Mouse (Mus musculus): ENCODE data around the gene Ap3m1. TPM values are rescaled to one million over a fixed set of nuclear protein-coding genes. Genes with fewer than 3 reads are reported as not detected.
A peak's percentile ranks its signal among the peaks of the same experiment; 100 is the strongest.
"Not testable (repeated sequence)": the region's sequence is repeated elsewhere in the genome, so short reads cannot be mapped to it uniquely, and the experiment has no call there.

Ap3m1 gene
- polyA plus RNA-seq (2015; fragmentation: Nextera tagmentation; extraction: Ambion mirVana): 53.7 and 54.1 TPM in 2 replicates

- Histone ChIP-seq H3K4me3 (peak within 1 kb of the TSS; percentile 77), H3K27ac (peak within 1 kb of the TSS; percentile 91), H3K36me3 (no peaks in the 10 kb centered on the region), H3K27me3 (no peaks in the 10 kb centered on the region), H3K4me1 (replicated peaks) (peaks cover 23% of the 10 kb centered on the region), H3K4me2 (peak within 1 kb of the TSS; percentile 94), H3K9ac (peak within 1 kb of the TSS; percentile 79), H3K9me3 (replicated peaks) (no peaks in the 10 kb centered on the region)
- ATAC-seq (replicated peaks; ENCODE audit: insufficient number of reproducible peaks, insufficient read depth, low FRiP score, low read depth): peak; percentile 95
- WGBS: under 1% methylated on average over 47 of the region's 48 CpGs
These were observed at the start of gene Ap3m1, which contains the start of gene Adk for GRCm38 (mm10) chr14:21052112-21052780. Gene Ap3m1, minus strand, starts transcription at chr14:21052508. Gene Adk, plus strand, starts transcription at chr14:21052574.

GRCm38 (mm10) chr14:21101562-21101961 is 49.3 kb upstream of the Ap3m1 start:
- WGBS: 25% methylated on average over 7 of the region's 7 CpGs

GRCm38 (mm10) chr14:21100876-21101275 is 48.6 kb upstream of the Ap3m1 start:
- H3K4me1 ChIP-seq (replicated peaks): peaks cover 22% of the 10 kb centered on the region
- H3K4me3 ChIP-seq: no peak overlapping the region
- peak overlapping the region; percentile 63; the same call in 1 of the 2 replicates for H3K27ac ChIP-seq
- no peaks in the 10 kb centered on the region for H3K36me3 ChIP-seq
- no peak for ATAC-seq (replicated peaks; ENCODE audit: insufficient number of reproducible peaks, insufficient read depth, low FRiP score, low read depth)
- H3K27me3 ChIP-seq: no peaks in the 10 kb centered on the region
- no peaks in the 10 kb centered on the region for H3K9me3 ChIP-seq (replicated peaks)
- WGBS: 74% methylated on average over 2 of the region's 2 CpGs
- no peak overlapping the region for H3K9ac ChIP-seq
- H3K4me2 ChIP-seq: no peak overlapping the region

More at GRCm38 (mm10) chr14:21101562-21101961, 49.3 kb upstream of the Ap3m1 start:
- no peaks in the 10 kb centered on the region for H3K27me3 ChIP-seq
- no peak overlapping the region for H3K9ac ChIP-seq
- no peak for ATAC-seq (replicated peaks; ENCODE audit: insufficient number of reproducible peaks, insufficient read depth, low FRiP score, low read depth)
- H3K27ac ChIP-seq: peak overlapping the region; percentile 63
- no peaks in the 10 kb centered on the region for H3K36me3 ChIP-seq
- peaks cover 22% of the 10 kb centered on the region for H3K4me1 ChIP-seq (replicated peaks)
- H3K4me2 ChIP-seq: no peak overlapping the region
- H3K4me3 ChIP-seq: no peak overlapping the region
- H3K9me3 ChIP-seq (replicated peaks): no peaks in the 10 kb centered on the region

DNA sequence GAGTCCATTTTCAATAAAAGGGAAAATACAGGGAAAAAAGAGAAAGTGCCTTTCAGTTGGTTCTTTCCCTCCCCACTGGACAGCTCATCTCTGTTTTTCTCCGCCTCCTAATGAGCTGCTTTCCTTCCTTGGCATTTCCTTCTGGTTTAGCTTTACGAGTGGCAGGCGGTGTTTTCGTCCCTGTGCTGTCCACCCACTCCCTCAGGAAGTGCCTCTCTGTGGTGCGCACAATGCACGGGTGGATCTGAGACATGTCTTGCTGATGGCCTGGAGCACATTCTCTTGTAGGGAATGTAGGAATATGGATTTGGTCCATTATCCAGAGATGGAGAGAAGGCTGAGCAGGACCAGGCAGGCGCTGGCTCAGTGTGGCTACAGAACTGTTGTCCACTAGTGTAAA is 47.1 kb upstream of the Ap3m1 start:
- no peaks in the 10 kb centered on the region for H3K36me3 ChIP-seq
- H3K4me2 ChIP-seq: no peak overlapping the region
- ATAC-seq (replicated peaks; ENCODE audit: insufficient number of reproducible peaks, insufficient read depth, low FRiP score, low read depth): no peak
- H3K27me3 ChIP-seq: no peaks in the 10 kb centered on the region
- H3K9ac ChIP-seq: no peak overlapping the region
- H3K27ac ChIP-seq: 0 out of 2 replicates have a peak overlapping the region, but pooled peaks have one; percentile 27
- H3K4me3 ChIP-seq: no peak overlapping the region
- H3K9me3 ChIP-seq (replicated peaks): no peaks in the 10 kb centered on the region
- peaks cover 29% of the 10 kb centered on the region for H3K4me1 ChIP-seq (replicated peaks)
- 58% methylated on average over 7 of the region's 7 CpGs for WGBS

- Histone ChIP-seq H3K9ac (no peak overlapping the region), H3K9me3 (replicated peaks) (no peaks in the 10 kb centered on the region), H3K4me3 (no peak overlapping the region), H3K4me1 (replicated peaks) (peaks cover 25% of the 10 kb centered on the region), H3K27me3 (no peaks in the 10 kb centered on the region), H3K27ac (no peak overlapping the region), H3K36me3 (peaks cover 10% of the 10 kb centered on the region), H3K4me2 (no peak overlapping the region)
- WGBS: 76% methylated on average over 4 of the region's 4 CpGs
- ATAC-seq (replicated peaks; ENCODE audit: insufficient number of reproducible peaks, insufficient read depth, low FRiP score, low read depth): no peak
These were observed 44.4 kb upstream of the Ap3m1 start for GRCm38 (mm10) chr14:21096689-21097088.

- peaks cover 10% of the 10 kb centered on the region for H3K36me3 ChIP-seq
- H3K27ac ChIP-seq: no peak overlapping the region
- peaks cover 21% of the 10 kb centered on the region for H3K4me1 ChIP-seq (replicated peaks)
- no peaks in the 10 kb centered on the region for H3K9me3 ChIP-seq (replicated peaks)
- no peak overlapping the region for H3K9ac ChIP-seq
- no peak overlapping the region for H3K4me2 ChIP-seq
- no peaks in the 10 kb centered on the region for H3K27me3 ChIP-seq
- no peak for ATAC-seq (replicated peaks; ENCODE audit: insufficient number of reproducible peaks, insufficient read depth, low FRiP score, low read depth)
- H3K4me3 ChIP-seq: no peak overlapping the region
These were observed 44.0 kb upstream of the Ap3m1 start for GRCm38 (mm10) chr14:21096279-21096678.

- Histone ChIP-seq H3K4me1 (replicated peaks) (peaks cover 17% of the 10 kb centered on the region; the same call in 1 of the 2 replicates), H3K27ac (0 out of 2 replicates have a peak overlapping the region, but pooled peaks have one; percentile 16)
- H3K27me3 ChIP-seq; H3K36me3 ChIP-seq; H3K4me2 ChIP-seq; H3K9ac ChIP-seq; H3K4me3 ChIP-seq; H3K9me3 ChIP-seq (replicated peaks); ATAC-seq (replicated peaks; ENCODE audit: insufficient number of reproducible peaks, insufficient read depth, low FRiP score, low read depth): not testable (repeated sequence)
These were observed 41.9 kb upstream of the Ap3m1 start for GRCm38 (mm10) chr14:21094161-21094560.

GRCm38 (mm10) chr14:21090930-21091486 is 38.7 kb upstream of the Ap3m1 start:
- 92% methylated on average over 3 of the region's 3 CpGs for WGBS
- H3K36me3 ChIP-seq: peaks cover 10% of the 10 kb centered on the region
- no peak overlapping the region for H3K4me3 ChIP-seq
- no peak overlapping the region for H3K4me2 ChIP-seq
- ATAC-seq (replicated peaks; ENCODE audit: insufficient number of reproducible peaks, insufficient read depth, low FRiP score, low read depth): no peak
- H3K4me1 ChIP-seq (replicated peaks): peaks cover 44% of the 10 kb centered on the region
- H3K27me3 ChIP-seq: no peaks in the 10 kb centered on the region
- H3K9me3 ChIP-seq (replicated peaks): no peaks in the 10 kb centered on the region
- H3K27ac ChIP-seq: no peak overlapping the region
- H3K9ac ChIP-seq: no peak overlapping the region

GRCm38 (mm10) chr14:21090400-21090799 is 38.1 kb upstream of the Ap3m1 start:
- Histone ChIP-seq H3K9ac (no peak overlapping the region), H3K9me3 (replicated peaks) (no peaks in the 10 kb centered on the region), H3K4me3 (no peak overlapping the region), H3K27me3 (no peaks in the 10 kb centered on the region), H3K36me3 (peaks cover 10% of the 10 kb centered on the region), H3K4me1 (replicated peaks) (peaks cover 50% of the 10 kb centered on the region), H3K27ac (no peak overlapping the region), H3K4me2 (no peak overlapping the region)
- 72% methylated on average over 3 of the region's 3 CpGs for WGBS
- ATAC-seq (replicated peaks; ENCODE audit: insufficient number of reproducible peaks, insufficient read depth, low FRiP score, low read depth): no peak

- Histone ChIP-seq H3K27me3 (no peaks in the 10 kb centered on the region), H3K4me1 (replicated peaks) (peaks cover 46% of the 10 kb centered on the region), H3K9me3 (replicated peaks) (no peaks in the 10 kb centered on the region), H3K9ac (no peak overlapping the region), H3K4me2 (no peak overlapping the region), H3K27ac (0 out of 2 replicates have a peak overlapping the region, but pooled peaks have one; percentile 87), H3K4me3 (no peak overlapping the region), H3K36me3 (peaks cover 10% of the 10 kb centered on the region)
- WGBS: 48% methylated on average over 3 of the region's 3 CpGs
- no peak for ATAC-seq (replicated peaks; ENCODE audit: insufficient number of reproducible peaks, insufficient read depth, low FRiP score, low read depth)
These were observed 36.4 kb upstream of the Ap3m1 start for GRCm38 (mm10) chr14:21088731-21089130.

GRCm38 (mm10) chr14:21087390-21088060 is 35.2 kb upstream of the Ap3m1 start:
- Histone ChIP-seq H3K9me3 (replicated peaks) (no peaks in the 10 kb centered on the region), H3K4me3 (no peak overlapping the region), H3K4me2 (peak overlapping the region; percentile 44), H3K36me3 (0 out of 2 replicates have a peak, but pooled peaks cover 2% of the 10 kb centered on the region), H3K27ac (peak overlapping the region; percentile 87), H3K9ac (peak overlapping the region; percentile 31; the same call in 1 of the 2 replicates), H3K4me1 (replicated peaks) (peaks cover 55% of the 10 kb centered on the region), H3K27me3 (no peaks in the 10 kb centered on the region)
- WGBS: 46% methylated on average over 4 of the region's 4 CpGs
- no peak for ATAC-seq (replicated peaks; ENCODE audit: insufficient number of reproducible peaks, insufficient read depth, low FRiP score, low read depth)
